Mouse (Mus musculus): ENCODE results near the gene Fmod. TPM values are rescaled to one million over a fixed set of nuclear protein-coding genes. Genes with fewer than 3 reads are reported as not detected.

The Fmod gene
- polyA plus RNA-seq, 1 experiment from 2014 or later: 48.5 TPM

DNA sequence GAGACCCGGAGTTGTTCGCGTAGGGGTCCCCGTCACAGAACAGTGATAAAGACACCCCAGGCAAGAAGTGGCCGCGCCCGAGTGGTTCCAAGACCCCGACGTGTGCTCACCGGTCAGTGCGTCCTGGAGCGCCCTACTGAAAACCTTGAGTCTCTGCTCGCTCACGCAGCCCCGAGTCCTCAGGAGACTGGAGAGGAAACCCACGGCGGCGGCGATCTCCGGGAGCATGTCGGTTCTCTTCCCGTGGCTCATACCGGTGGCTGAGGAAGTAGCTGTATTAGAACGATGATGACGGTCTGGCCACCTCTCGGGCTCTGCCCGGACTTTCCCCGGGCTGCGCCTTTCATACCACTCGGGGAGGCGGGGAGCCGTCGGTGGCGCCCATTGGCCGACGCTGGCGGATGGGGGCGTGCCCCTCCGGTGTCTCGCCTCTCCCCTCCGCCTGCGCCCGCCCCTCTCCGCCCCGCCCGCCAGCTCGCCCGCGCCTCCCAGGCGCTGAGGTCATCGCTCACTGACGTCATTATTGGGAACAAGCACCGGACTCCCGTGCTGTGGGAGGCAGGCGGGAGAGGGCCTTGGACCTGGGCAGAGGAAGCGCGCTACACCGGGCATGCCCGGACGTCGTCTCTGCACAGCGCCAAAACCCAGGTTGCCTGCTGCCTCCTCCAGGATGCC lies 41.9 kb downstream of the Fmod start, which contains the start of gene Btg2:
TSS of gene Btg2 (minus strand) at position 319 of the 675 bp plus-strand sequence.
- H3K27ac ChIP-seq: peak within 1 kb of the TSS; percentile 44
- H3K9ac ChIP-seq: peak within 1 kb of the TSS; percentile 89
- H3K4me1 ChIP-seq: peaks cover 63% of the 10 kb centered on the region
- H3K36me3 ChIP-seq: peaks cover 20% of the 10 kb centered on the region
- ATAC-seq (ENCODE audit: low FRiP score, low read depth): peak; percentile 95
- peak within 1 kb of the TSS; percentile 70 for H3K4me3 ChIP-seq
- H3K27me3 ChIP-seq: no peaks in the 10 kb centered on the region
- H3K9me3 ChIP-seq: no peaks in the 10 kb centered on the region
- under 1% methylated on average over 51 of the region's 62 CpGs for WGBS
- H3K4me2 ChIP-seq (replicated peaks): peak within 1 kb of the TSS; percentile 90

DNA sequence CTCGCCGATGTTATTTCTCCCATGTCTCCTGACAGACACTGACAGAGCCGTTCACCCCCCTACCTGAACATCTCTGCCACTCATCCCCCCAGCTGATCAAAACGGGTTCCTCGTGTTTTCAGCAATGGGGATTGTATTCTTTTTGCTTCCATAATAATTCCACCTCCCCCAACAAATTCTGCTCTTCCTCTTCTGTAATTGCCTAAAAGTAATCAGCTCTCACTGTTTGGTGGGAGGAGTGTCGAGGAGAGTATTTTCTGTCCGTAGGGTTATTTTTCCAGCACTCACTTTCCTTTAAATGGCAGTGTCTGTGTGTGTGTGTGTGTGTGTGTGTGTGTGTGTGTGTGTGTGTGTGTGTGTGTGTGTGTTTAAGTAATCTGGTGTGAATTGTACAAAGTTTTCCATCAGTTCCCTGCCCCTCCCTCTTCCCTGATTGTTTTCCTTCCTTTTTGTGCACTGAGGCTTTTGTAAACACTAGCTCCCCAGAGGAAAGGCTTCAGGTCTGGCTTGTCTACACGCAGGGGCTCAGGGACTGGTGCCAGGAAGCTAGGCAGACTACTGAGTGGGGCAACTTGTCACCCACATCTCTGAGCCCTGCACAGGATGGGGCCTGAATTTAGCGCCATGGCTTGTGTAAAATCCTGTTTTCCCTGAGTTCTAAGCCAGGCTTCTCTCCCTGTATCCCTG lies 42.6 kb downstream of the Fmod start:
- WGBS: 11% methylated on average over 9 of the region's 9 CpGs

DNA sequence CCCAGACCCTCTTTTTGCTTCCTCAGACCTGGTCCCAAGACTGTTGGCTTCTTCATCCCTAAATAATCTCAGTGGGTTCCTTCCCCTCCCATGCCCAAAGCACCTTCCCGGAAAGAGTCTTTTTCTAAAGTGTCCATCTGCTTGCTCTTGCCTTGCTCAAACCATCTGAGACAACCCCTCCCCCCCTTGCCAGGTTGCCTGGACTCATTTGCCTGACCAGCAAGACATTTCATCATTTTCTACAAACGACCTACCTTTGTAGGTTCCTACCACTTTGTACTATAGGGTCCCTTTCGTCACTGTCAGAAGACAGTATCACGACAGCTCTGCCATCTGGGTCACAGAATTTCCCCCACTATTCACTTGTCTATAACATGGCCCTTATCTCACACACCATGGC lies 43.4 kb downstream of the Fmod start:
- Histone ChIP-seq H3K27me3 (no peaks in the 10 kb centered on the region), H3K4me3 (no peak overlapping the region), H3K4me2 (replicated peaks) (no peak overlapping the region), H3K9ac (no peak overlapping the region), H3K4me1 (peaks cover 59% of the 10 kb centered on the region), H3K9me3 (no peaks in the 10 kb centered on the region), H3K27ac (no peak overlapping the region), H3K36me3 (peaks cover 13% of the 10 kb centered on the region)
- ATAC-seq (ENCODE audit: low FRiP score, low read depth): no peak
- 77% methylated on average over 4 of the region's 4 CpGs for WGBS

More for the DNA sequence above, 42.6 kb downstream of the Fmod start:
- Histone ChIP-seq H3K9ac (peak overlapping the region; percentile 65), H3K27me3 (no peaks in the 10 kb centered on the region), H3K4me3 (peak overlapping the region; percentile 70), H3K9me3 (no peaks in the 10 kb centered on the region), H3K36me3 (peaks cover 19% of the 10 kb centered on the region), H3K4me2 (replicated peaks) (peak overlapping the region; percentile 90), H3K27ac (peak overlapping the region; percentile 44), H3K4me1 (peaks cover 61% of the 10 kb centered on the region)
- no peak for ATAC-seq (ENCODE audit: low FRiP score, low read depth)

DNA sequence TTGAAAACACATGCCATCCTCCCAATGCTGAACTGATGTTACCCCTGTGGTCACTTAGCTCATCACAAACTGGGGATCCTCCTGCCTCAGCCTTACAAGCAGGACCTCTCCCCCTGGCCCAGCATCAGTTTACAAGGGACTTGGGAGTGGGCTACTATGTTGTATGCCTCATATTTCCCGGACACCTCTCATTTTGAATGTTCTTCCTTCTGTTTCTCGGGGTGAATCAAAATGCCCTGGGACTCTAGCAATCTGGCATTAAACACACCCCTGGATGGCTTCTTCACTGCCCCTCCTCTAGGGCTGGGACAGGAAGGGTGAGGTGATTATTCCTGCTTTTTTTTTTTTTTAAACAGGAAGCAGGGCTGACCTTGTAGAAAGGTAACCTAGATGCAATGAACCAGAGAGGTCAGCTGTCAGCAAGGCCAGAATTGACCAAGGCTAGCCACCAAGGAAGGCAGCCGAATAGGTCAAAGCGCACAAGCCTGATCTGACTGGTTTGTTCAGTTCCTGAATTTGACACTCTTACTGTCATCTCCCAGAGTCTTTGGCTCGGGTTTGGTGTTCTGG lies 43.9 kb downstream of the Fmod start:
- ATAC-seq (ENCODE audit: low FRiP score, low read depth): no peak
- WGBS: 86% methylated on average over 5 of the region's 5 CpGs
- Histone ChIP-seq H3K9me3 (no peaks in the 10 kb centered on the region), H3K27ac (no peak overlapping the region), H3K4me2 (replicated peaks) (no peak overlapping the region), H3K4me3 (no peak overlapping the region), H3K36me3 (peaks cover 10% of the 10 kb centered on the region), H3K4me1 (peaks cover 58% of the 10 kb centered on the region), H3K27me3 (no peaks in the 10 kb centered on the region), H3K9ac (no peak overlapping the region)

DNA sequence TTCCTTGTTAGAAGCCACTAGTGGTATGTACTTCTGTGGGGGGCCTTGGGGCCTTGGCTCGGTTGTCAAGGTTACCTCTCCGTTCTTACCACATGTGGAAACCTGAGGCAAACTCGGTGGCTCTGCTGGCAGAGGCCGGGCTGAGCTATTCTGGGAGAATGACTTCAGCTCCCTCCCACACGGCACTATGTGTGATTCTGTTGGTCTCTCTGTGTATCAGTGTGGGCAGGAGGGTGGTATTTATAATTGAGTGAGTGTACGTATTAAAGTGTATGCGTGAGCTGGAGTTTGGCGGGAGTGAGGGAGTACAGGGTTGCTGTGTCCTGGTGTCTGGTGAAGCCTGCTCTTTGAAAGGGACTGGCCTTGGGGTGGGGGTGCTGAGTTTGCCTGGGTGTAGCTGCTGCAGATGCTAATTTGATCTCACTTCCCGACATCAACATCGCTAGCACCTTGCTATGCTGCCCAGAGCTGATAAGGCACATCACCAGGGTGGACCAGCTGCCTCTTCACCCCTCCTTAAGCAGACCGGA lies 46.0 kb downstream of the Fmod start:
- Histone ChIP-seq H3K27ac (no peak overlapping the region), H3K4me1 (peaks cover 50% of the 10 kb centered on the region), H3K36me3 (no peaks in the 10 kb centered on the region), H3K4me2 (replicated peaks) (no peak overlapping the region), H3K9me3 (no peaks in the 10 kb centered on the region), H3K27me3 (no peaks in the 10 kb centered on the region), H3K4me3 (no peak overlapping the region), H3K9ac (0 out of 2 replicates have a peak overlapping the region, but pooled peaks have one; percentile 4)
- ATAC-seq (ENCODE audit: low FRiP score, low read depth): no peak
- 52% methylated on average over 11 of the region's 11 CpGs for WGBS

DNA sequence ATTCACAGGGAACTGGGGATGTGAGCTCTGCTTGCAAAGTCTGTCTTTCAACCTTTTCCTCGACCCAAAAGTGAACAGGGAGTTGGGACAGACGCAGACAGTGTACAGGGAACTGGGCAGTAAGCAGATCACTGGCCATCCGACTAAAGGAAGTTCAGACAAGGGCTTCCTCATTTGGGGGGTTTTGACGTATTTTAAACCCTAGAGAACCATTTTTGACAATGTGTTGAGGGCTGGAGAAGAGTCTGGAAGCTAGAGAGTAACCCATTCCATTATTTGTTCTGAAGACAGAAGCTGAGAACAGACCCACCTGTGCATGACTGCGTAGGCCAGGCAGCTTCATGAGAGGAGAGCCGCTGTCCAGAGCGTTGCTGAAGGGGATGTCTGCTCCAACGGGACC lies 46.6 kb downstream of the Fmod start:
- peaks cover 46% of the 10 kb centered on the region for H3K4me1 ChIP-seq
- no peak for ATAC-seq (ENCODE audit: low FRiP score, low read depth)
- WGBS: 76% methylated on average over 8 of the region's 8 CpGs

DNA sequence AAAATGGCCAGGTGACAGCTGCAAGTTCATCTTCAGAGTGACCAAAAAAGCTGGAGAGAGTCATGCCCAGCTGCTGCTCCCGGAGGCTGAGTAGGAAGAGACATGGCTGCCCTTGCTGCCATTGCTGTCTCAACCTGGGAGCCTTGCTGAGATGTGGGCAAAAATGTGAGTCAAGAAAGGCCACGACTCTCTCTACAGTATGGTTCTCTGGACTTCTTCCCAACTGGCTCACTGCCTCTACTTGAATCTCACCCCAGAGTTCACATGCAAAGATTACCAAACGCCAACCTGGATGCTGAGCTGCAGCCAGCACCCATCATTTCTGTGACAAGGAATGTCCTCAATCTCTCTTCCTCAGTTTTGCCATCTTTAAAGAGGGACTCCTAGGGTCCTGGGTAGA lies 47.1 kb downstream of the Fmod start:
- no peak overlapping the region for H3K4me2 ChIP-seq (replicated peaks)
- H3K9me3 ChIP-seq: no peaks in the 10 kb centered on the region
- H3K4me1 ChIP-seq: peaks cover 46% of the 10 kb centered on the region
- no peak for ATAC-seq (ENCODE audit: low FRiP score, low read depth)
- H3K27me3 ChIP-seq: no peaks in the 10 kb centered on the region
- H3K36me3 ChIP-seq: no peaks in the 10 kb centered on the region
- H3K27ac ChIP-seq: no peak overlapping the region
- 89% methylated on average over 3 of the region's 3 CpGs for WGBS
- H3K4me3 ChIP-seq: no peak overlapping the region
- no peak overlapping the region for H3K9ac ChIP-seq

More for the DNA sequence above, 46.6 kb downstream of the Fmod start:
- no peak overlapping the region for H3K4me3 ChIP-seq
- no peak overlapping the region for H3K27ac ChIP-seq
- 0 out of 2 replicates have a peak overlapping the region, but pooled peaks have one; percentile 4 for H3K9ac ChIP-seq
- no peaks in the 10 kb centered on the region for H3K27me3 ChIP-seq
- no peak overlapping the region for H3K4me2 ChIP-seq (replicated peaks)
- no peaks in the 10 kb centered on the region for H3K36me3 ChIP-seq
- no peaks in the 10 kb centered on the region for H3K9me3 ChIP-seq

DNA sequence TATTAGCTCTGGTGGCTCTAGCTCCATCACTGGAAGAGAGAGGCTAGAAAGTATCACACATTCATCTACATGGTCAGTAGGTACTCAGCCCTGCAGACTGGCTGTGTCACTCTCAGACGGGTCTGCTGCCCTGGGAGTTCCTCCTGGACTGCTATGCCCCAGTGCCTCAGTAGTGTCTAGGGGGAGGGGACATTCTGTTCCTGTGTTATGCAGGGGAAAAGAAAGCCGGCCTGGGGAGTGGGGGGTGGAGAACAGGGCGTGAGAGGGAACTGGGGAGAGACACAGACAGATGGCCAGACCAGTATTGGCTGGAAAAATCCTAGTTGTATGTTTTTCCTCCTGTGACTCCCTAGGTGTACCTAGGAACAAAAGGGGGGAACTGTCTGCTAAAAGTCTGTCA lies 49.0 kb downstream of the Fmod start:
- no peak overlapping the region; the same call in 1 of the 2 replicates for H3K27ac ChIP-seq
- H3K4me2 ChIP-seq (replicated peaks): no peak overlapping the region
- no peak overlapping the region for H3K9ac ChIP-seq
- H3K36me3 ChIP-seq: no peaks in the 10 kb centered on the region
- 20% methylated on average over 3 of the region's 3 CpGs for WGBS
- no peaks in the 10 kb centered on the region for H3K9me3 ChIP-seq
- no peaks in the 10 kb centered on the region for H3K27me3 ChIP-seq
- ATAC-seq (ENCODE audit: low FRiP score, low read depth): no peak
- peaks cover 38% of the 10 kb centered on the region for H3K4me1 ChIP-seq
- H3K4me3 ChIP-seq: no peak overlapping the region

DNA sequence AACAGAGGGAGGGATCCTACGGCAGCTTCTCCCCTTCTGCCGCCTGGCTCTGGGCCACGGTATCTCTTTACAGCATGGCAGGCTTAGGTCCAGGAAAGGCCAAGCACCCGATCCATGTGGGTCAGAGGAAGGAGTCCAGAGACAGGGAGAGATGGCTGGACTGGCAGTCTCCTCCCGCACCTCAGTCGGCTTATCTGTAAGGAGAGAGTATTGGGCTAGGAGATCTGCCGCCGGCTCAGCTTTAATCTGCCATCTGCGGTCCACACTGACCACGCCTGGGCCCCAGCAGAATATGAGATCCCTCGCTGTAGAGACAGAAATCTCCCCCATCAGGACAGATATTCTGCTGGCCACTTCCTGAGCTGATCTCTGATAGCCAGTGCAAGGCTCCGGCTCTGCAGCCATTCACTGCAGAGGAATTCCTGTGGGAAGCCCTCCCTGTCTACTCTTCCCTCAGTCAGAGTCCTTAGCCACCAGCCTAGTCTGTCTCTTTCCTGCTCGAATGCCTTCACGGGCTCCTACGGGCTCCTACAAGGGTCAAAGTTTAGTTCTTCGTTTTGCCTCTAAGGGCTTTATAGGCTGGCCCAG lies 49.9 kb downstream of the Fmod start:
- Histone ChIP-seq H3K9me3 (no peaks in the 10 kb centered on the region), H3K36me3 (no peaks in the 10 kb centered on the region), H3K9ac (no peak overlapping the region; the same call in 1 of the 2 replicates), H3K27ac (no peak overlapping the region), H3K4me1 (peaks cover 38% of the 10 kb centered on the region), H3K4me3 (no peak overlapping the region), H3K4me2 (replicated peaks) (peak overlapping the region; percentile 14), H3K27me3 (no peaks in the 10 kb centered on the region)
- no peak for ATAC-seq (ENCODE audit: low FRiP score, low read depth)
- 51% methylated on average over 16 of the region's 16 CpGs for WGBS

DNA sequence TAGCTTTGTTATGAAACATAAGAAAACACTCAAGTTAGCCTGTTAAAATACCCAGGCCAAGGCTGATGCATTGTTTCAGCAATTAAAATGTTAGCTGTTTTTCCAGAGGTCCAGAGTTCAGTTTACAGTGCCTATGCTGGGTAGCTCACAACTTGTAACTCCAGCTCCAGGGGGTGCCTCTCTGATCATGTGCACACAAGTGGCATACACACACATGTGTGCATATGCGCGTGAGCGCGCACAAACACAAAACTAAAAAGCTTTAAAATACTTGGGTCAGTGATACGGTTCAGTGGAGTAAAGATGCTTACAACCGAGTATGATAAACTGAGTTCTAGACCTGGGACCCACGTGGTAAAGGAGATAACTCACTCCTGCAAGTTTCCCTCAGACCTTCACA lies 52.0 kb downstream of the Fmod start:
- no peaks in the 10 kb centered on the region for H3K36me3 ChIP-seq
- peaks cover 42% of the 10 kb centered on the region for H3K4me1 ChIP-seq
- no peaks in the 10 kb centered on the region for H3K9me3 ChIP-seq
- no peak for ATAC-seq (ENCODE audit: low FRiP score, low read depth)
- WGBS: 87% methylated on average over 7 of the region's 7 CpGs
- no peak overlapping the region for H3K4me2 ChIP-seq (replicated peaks)
- H3K9ac ChIP-seq: no peak overlapping the region
- H3K27ac ChIP-seq: no peak overlapping the region
- no peaks in the 10 kb centered on the region for H3K27me3 ChIP-seq
- no peak overlapping the region for H3K4me3 ChIP-seq

DNA sequence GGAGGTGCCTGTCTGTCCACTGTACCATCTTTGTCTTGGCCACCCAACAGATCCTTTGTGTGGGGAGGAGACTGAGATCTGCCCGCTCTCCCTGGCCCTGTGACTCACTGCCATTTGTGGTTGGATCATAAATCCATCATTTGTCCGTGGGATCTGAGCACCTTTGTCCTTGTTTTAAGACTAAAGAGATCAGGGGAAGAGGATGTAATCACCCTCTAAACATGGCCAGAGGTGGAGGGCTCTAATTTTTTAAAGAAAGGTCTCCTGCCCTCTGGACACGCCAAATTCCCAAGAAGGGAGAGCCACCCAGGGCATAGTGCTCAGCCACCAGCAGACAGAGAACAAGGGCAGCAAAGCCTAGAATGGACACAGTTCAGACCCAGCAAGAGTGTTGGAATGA lies 54.8 kb downstream of the Fmod start:
- 74% methylated on average over 3 of the region's 3 CpGs for WGBS
- Histone ChIP-seq H3K4me1 (peaks cover 42% of the 10 kb centered on the region), H3K36me3 (no peaks in the 10 kb centered on the region), H3K4me3 (no peak overlapping the region), H3K4me2 (replicated peaks) (no peak overlapping the region), H3K9me3 (no peaks in the 10 kb centered on the region), H3K27ac (no peak overlapping the region), H3K27me3 (no peaks in the 10 kb centered on the region), H3K9ac (no peak overlapping the region)
- no peak for ATAC-seq (ENCODE audit: low FRiP score, low read depth)

DNA sequence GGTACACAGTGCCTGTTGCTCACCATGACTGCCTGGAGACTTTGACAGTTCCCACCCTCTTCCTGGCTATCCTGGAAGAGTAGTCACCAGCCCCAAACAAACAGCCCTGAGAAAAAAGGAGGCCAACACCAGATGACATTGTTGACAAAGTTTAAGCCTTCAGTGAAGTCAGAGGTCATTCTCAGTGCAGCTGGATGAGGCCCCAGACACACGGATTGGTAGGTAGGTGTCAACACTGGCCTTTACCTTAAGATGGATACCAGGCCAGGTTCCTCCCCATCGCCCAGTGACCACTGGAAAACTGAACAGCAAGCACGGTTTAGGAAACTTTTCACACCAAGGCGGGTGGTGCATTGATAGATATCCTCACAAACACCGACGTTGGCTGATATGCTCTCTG lies 55.3 kb downstream of the Fmod start:
- Histone ChIP-seq H3K27ac (peak overlapping the region; percentile 83), H3K4me3 (peak overlapping the region; percentile 50), H3K27me3 (no peaks in the 10 kb centered on the region), H3K9me3 (no peaks in the 10 kb centered on the region), H3K36me3 (no peaks in the 10 kb centered on the region), H3K4me1 (peaks cover 41% of the 10 kb centered on the region), H3K4me2 (replicated peaks) (peak overlapping the region; percentile 88), H3K9ac (peak overlapping the region; percentile 68; the same call in 1 of the 2 replicates)
- WGBS: 22% methylated on average over 6 of the region's 6 CpGs
- no peak for ATAC-seq (ENCODE audit: low FRiP score, low read depth)

All from limb, embryonic 13.5 days (tissue).